Mouse (Mus musculus) megakaryocyte, embryonic 14.5 days (primary cell): ENCODE measurements around the gene Mrgprf. TPM values are rescaled to one million over a fixed set of nuclear protein-coding genes. Genes with fewer than 3 reads are reported as not detected.

Source experiments
- H3K27me3 ChIP-seq: replicated peaks from 2 replicates; pipeline ENCODE3; 2012; ENCODE audit warnings: inconsistent platforms
- H3K36me3 ChIP-seq: replicated peaks from 2 replicates; pipeline ENCODE3; 2012; ENCODE audit warnings: low read length, inconsistent platforms, mixed read lengths
- H3K4me1 ChIP-seq: 2 replicates; pipeline ENCODE4 v1.6.1; 2012; ENCODE audit warnings: inconsistent platforms
- H3K4me3 ChIP-seq: replicated peaks from 2 replicates; pipeline ENCODE3; 2012; ENCODE audit warnings: moderate library complexity, mild to moderate bottlenecking, inconsistent platforms
- H3K9me3 ChIP-seq: 2 replicates; pipeline ENCODE4 v1.6.1; 2012; ENCODE audit warnings: inconsistent platforms
- FLI1 ChIP-seq: IDR thresholded peaks from 2 replicates; pipeline ENCODE4 v1.6.1; 2012; ENCODE audit warnings: low read length, inconsistent platforms, mixed read lengths
- GATA1 ChIP-seq: IDR thresholded peaks from 3 replicates; pipeline ENCODE4 v1.6.1; 2012; ENCODE audit warnings: mixed read lengths, low read length, inconsistent platforms, borderline replicate concordance
- polyA plus RNA-seq: library from polyadenylated mRNA; stranded (reverse); fragments of >175 nt; gene quantifications from 2 replicates; pipeline ENCODE4 v1.2.3, GENCODE M21; 2012; ENCODE audit warnings: low replicate concordance; ENCODE audit not compliant: insufficient read depth

Gene Mrgprf
- polyA plus RNA-seq, 1 experiment, result not detected

DNA sequence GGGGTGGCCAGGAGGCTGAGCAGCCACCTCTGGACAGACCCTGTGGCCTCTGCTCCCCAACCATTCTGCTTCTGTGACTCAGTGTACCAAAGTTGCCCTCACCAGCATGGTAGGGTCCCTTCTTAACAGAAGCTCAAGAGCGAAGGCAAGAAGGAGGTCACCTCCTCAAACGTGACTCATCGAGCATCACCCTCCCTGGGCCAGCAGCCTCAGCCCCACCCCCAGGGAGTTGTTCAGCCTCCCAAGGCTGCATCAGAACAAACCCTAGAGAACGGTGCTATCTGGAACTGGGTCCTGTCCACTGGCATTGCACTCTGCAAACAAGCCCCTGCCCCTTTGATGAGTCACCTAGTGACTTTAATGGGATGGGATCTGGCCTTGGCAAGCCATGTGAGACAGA is 8.2 kb downstream of the Mrgprf start:
- Histone ChIP-seq H3K4me3 (no peak overlapping the region), H3K36me3 (no peaks in the 10 kb centered on the region), H3K9me3 (no peaks in the 10 kb centered on the region), H3K4me1 (no peaks in the 10 kb centered on the region; the same call in 1 of the 2 replicates), H3K27me3 (peaks cover 40% of the 10 kb centered on the region)
- TF ChIP-seq FLI1 (no peak), GATA1 (no peak)

DNA sequence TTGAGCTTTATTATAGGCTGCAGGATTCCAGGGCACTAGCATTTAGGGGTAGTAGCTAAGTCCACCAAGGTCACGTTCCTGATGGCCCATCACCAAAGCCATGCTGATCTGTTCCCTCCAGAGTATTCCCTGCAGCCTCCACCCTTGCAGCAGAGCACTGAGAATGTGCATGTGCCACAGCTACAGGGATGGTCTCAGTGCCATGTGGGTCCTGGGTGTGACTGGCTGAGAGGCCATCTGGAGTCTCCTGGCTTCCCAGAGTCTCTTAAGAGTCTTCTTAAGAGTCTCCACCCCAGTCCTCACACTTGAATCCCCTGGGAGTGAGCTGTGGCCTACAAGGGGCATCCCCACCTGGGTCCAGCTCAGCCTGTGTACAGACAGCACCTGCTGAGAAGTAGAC is 9.2 kb downstream of the Mrgprf start:
- Histone ChIP-seq H3K4me1 (no peaks in the 10 kb centered on the region; the same call in 1 of the 2 replicates), H3K27me3 (peaks cover 36% of the 10 kb centered on the region), H3K9me3 (no peaks in the 10 kb centered on the region), H3K4me3 (no peak overlapping the region), H3K36me3 (no peaks in the 10 kb centered on the region)
- TF ChIP-seq FLI1 (no peak), GATA1 (no peak)

DNA sequence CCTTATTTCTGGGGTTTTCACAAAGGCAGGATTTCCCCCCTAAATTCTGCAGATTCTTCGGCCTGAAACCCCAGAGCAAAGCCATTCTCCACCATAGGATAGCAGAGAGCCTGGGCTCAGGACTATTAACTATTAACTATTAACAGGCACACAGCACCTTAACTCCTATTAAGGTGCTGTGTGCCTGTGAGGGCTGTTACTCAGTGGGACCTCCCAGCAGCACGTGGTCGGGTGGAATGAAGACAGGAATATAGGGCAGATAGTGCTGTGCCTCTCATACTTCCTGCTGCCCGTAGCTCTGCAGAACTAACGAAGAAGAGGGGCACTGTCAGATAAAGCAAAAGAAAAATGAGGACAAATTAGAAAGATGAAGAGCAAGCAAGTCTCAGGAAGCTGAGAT is 9.9 kb downstream of the Mrgprf start:
- Histone ChIP-seq H3K27me3 (peaks cover 40% of the 10 kb centered on the region), H3K4me1 (no peaks in the 10 kb centered on the region; the same call in 1 of the 2 replicates), H3K36me3 (no peaks in the 10 kb centered on the region), H3K4me3 (no peak overlapping the region), H3K9me3 (no peaks in the 10 kb centered on the region)
- no peak for TF ChIP-seq GATA1
- no peak for TF ChIP-seq FLI1

DNA sequence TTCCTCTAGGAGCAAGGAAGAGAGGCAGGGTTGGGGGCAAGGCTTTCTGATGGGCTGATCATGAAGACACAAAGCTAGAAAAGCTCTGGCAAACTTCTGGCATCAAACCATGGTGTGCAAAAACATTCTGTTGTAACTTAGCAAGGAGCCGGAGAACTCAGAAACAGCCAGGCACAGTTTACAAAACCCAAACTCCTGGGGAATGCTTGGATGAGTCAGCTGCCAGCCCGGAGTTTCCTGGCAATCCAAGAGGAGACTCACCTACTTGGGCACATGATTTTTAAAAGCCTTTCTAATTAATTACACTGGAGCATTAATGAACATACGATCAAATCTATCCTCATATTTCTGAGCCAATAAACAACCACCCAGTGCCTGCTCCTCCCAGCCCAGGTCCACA is 11.5 kb downstream of the Mrgprf start:
- no peaks in the 10 kb centered on the region; the same call in 1 of the 2 replicates for H3K4me1 ChIP-seq
- H3K27me3 ChIP-seq, result peaks cover 43% of the 10 kb centered on the region
- TF ChIP-seq FLI1 (no peak), GATA1 (no peak)
- H3K9me3 ChIP-seq, result no peaks in the 10 kb centered on the region
- H3K36me3 ChIP-seq, result no peaks in the 10 kb centered on the region
- no peak overlapping the region for H3K4me3 ChIP-seq

DNA sequence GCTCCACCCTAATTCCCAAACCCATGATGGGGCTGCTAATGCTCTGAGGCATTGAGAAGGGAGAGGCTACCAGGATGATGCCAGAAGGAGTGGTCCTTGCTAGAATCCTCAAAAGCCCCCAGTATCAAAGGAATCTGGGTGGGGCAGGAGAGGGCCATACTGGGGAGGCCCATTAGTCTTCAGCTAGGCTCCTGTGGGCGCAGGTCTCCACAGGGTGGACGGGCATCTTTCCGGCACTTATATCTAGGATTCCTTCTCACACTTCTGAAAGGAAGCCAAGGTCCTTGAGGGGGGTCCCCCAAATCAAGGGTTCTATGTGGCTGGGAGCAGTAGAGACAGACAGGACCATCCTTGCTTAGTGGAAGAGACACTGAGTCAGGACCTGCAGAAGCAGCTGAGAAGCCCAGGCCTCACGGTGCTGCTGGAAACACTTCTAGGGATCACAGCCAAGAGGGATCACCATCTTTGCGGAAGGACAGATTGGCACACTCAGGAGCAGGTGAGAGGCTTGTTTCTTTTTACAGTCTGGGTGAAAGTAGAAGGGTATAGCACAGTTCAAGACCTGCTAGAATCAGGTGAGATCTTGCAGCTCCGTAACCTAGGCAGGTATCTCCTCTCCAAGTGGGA is 14.3 kb downstream of the Mrgprf start, which contains the start of gene Mrgprd:
Gene Mrgprd (plus strand): TSS at position 51 of the 627 bp plus-strand sequence.
- TF ChIP-seq FLI1 (no peak), GATA1 (no peak)
- Histone ChIP-seq H3K27me3 (peaks cover 31% of the 10 kb centered on the region), H3K4me1 (no peaks in the 10 kb centered on the region; the same call in 1 of the 2 replicates), H3K36me3 (no peaks in the 10 kb centered on the region), H3K4me3 (no peak within 1 kb of the TSS), H3K9me3 (no peaks in the 10 kb centered on the region)

DNA sequence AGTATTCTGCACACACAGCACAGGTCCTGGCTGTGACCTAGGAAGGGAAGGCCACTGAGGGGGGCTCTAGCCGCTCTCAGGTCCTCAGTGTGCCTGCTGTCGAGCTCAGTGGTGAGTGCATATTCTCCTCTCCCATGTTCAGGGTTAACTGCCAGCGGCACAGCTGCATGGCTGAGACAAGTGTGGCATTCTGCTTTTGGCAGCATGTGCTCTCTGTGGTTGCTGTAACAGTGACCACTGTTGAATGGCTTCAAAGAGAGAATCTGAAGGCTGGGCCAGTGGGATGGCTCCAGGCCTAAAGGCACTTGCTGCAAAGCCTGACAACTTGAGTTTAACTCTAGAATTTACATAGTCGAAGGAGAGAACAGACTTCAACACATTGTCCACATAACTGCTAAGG is 16.9 kb downstream of the Mrgprf start:
- TF ChIP-seq GATA1, result no peak
- TF ChIP-seq FLI1, result no peak
- Histone ChIP-seq H3K4me1 (no peaks in the 10 kb centered on the region), H3K27me3 (peaks cover 29% of the 10 kb centered on the region), H3K4me3 (no peak overlapping the region), H3K9me3 (peaks cover 7% of the 10 kb centered on the region), H3K36me3 (no peaks in the 10 kb centered on the region)

DNA sequence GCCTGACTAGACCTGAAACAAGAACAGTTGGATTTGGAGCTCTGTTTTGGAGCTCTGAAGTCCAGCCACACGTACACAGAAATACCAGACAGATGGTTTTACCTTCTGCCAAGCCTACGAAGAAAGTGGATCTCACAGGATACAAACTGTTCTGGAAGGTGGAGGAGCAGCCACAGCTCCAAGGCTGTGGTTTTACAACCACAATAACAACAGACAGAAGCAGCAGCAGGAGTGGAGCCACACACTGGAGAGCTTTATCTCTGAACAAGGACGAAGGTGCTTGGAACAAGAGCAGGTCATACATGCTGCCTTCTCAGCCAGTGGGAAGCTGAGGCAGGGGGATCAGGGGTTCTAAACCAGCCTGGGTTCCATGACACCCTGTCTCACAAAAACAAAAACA is 18.9 kb downstream of the Mrgprf start:
- H3K4me3 ChIP-seq, result no peak overlapping the region
- H3K4me1 ChIP-seq, result no peaks in the 10 kb centered on the region
- TF ChIP-seq GATA1, result no peak
- TF ChIP-seq FLI1, result no peak
- H3K36me3 ChIP-seq, result no peaks in the 10 kb centered on the region
- H3K9me3 ChIP-seq, result peaks cover 12% of the 10 kb centered on the region
- peaks cover 35% of the 10 kb centered on the region for H3K27me3 ChIP-seq

DNA sequence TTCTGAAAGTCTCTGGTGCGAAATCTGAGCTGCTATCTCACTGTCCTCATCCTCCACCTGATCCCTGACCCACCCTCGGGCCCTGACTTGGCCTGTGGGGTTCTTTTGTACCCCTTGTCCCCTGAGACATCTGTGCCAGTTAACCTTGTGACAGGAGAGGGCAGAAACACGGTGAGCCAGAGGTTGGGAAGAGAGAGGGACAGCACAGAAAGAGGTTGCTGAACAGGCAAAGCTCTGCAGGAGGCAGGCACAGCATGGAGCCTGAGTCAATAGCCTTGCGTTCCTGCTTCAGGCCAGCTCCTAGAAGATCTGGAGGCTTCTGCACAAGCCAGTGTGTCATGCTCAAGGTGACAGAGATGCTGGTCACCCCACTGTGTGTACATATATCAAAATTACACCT is 23.0 kb downstream of the Mrgprf start:
- peaks cover 12% of the 10 kb centered on the region for H3K9me3 ChIP-seq
- H3K36me3 ChIP-seq, result no peaks in the 10 kb centered on the region
- no peaks in the 10 kb centered on the region for H3K4me1 ChIP-seq
- H3K27me3 ChIP-seq, result peaks cover 30% of the 10 kb centered on the region
- H3K4me3 ChIP-seq, result no peak overlapping the region
- TF ChIP-seq FLI1 (no peak), GATA1 (no peak)

DNA sequence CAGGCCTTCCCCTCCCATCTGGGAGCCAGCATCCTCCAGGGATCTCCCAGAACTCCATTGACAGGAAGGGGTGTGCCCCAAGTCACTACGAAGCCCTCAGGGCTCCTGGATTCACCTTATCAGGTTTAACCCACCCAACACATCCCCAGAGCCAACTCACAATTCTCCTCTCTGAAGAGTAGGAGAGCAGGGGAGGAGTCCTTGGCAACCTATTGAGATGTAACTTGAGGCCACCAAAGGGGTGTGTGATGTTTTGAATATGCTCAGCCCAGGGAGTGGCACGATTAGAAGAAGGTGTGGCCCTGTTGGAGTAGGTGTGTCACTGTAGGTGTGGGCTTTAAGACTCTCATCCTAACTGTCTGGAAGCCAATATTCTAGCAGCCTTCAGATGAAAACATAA is 25.1 kb downstream of the Mrgprf start:
- no peak for TF ChIP-seq FLI1
- no peak for TF ChIP-seq GATA1
- Histone ChIP-seq H3K36me3 (no peaks in the 10 kb centered on the region), H3K27me3 (peaks cover 37% of the 10 kb centered on the region), H3K4me1 (peaks cover 5% of the 10 kb centered on the region), H3K9me3 (peaks cover 12% of the 10 kb centered on the region), H3K4me3 (no peak overlapping the region)

DNA sequence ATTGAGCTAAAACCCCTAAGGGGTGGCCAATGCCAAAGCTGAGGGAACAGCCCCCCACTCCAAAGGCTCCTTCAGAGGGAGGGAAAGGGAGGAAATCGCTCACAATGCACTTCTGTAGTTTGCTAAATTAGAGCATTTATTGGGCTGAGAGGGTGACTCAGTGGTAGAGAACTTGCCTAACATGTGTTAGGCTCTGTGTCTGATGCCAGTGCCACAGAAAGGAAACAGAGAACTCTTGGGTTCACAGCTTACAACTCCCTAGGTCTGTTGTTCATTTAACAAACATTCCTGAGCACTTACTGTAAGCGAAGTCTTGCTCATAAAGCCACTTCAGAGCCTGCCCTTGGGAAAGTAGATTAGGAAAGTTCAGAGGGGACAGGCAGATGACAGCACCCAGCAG is 29.4 kb downstream of the Mrgprf start:
- Histone ChIP-seq H3K4me1 (peaks cover 11% of the 10 kb centered on the region), H3K27me3 (peaks cover 35% of the 10 kb centered on the region), H3K9me3 (0 out of 2 replicates have a peak, but pooled peaks cover 4% of the 10 kb centered on the region), H3K36me3 (no peaks in the 10 kb centered on the region), H3K4me3 (no peak overlapping the region)
- no peak for TF ChIP-seq GATA1
- TF ChIP-seq FLI1, result no peak
